Mouse (Mus musculus) liver, postnatal 0 days (tissue): ENCODE data around the gene Jph2.

Experiments used
- CTCF ChIP-seq: sonication (generic); IDR thresholded peaks from 2 replicates; pipeline ENCODE4 v1.5.1; 2016; ENCODE audit warnings: antibody characterized with exemption, low read depth
- EP300 ChIP-seq: IDR thresholded peaks from 2 replicates; pipeline ENCODE4 v1.6.1; 2016; ENCODE audit warnings: antibody characterized with exemption, low read depth, mild to moderate bottlenecking

DNA sequence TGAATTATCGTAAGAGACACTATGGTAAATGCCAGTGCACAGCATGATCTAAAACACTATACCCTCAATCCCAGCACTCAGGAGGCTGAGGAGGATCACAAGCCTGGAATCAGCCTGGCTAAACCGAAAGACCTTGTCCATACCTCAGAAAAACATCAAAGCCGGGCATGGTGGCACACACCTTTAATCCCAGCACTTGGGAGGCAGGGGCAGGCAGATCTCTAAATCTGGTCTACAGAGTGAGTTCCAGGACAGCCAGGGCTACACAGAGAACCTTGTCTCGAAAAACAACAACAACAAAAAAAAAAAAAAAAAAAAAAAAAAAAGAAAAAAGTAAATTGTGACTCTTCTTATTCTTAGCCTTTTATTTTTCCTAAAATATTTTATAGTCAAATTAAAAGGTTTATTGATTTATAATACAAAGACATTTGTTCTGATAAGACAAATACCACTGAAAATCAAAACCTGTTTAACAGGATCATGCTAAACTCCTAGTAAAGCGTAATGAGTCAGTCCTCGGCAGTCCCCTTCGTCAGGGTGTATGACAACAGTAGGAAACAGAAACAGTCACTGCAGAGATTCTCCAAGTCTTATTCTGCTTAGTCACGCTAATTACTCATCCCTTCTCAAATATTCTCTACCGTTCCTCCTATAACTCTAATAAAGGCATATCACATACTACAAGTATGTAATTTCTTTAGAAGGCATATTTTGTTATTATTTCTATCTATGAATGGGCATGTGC is 15.2 kb upstream of the Jph2 start:
- no peak for TF ChIP-seq CTCF
- no peak for TF ChIP-seq EP300
